Mouse (Mus musculus) stomach, embryonic 15.5 days (tissue): ENCODE measurements around the gene Acot9. TPM values are rescaled to one million over a fixed set of nuclear protein-coding genes. Genes with fewer than 3 reads are reported as not detected.

Experiments used
- ATAC-seq: fragments of 200-750 bp; cut with Nextera tagmentation; 2 replicates; pipeline ENCODE4 v1.8.0; 2017; ENCODE audit warnings: low read depth, moderate number of reproducible peaks, moderate TSS enrichment; ENCODE audit not compliant: insufficient read depth, low FRiP score
- H3K27ac ChIP-seq: fragments of 300-500 bp; sonication (generic); 2 replicates; pipeline ENCODE4 v1.5.1; 2015; ENCODE audit warnings: mild to moderate bottlenecking, inconsistent platforms
- H3K27me3 ChIP-seq: fragments of 300-500 bp; sonication (generic); replicated peaks from 2 replicates; pipeline ENCODE4 v1.6.1; 2015; ENCODE audit warnings: inconsistent platforms
- H3K36me3 ChIP-seq: fragments of 300-500 bp; sonication (generic); 2 replicates; pipeline ENCODE4 v1.6.1; 2015; ENCODE audit warnings: inconsistent platforms
- H3K4me1 ChIP-seq: fragments of 300-500 bp; sonication (generic); 2 replicates; pipeline ENCODE4 v1.6.1; 2015; ENCODE audit warnings: inconsistent platforms
- H3K4me2 ChIP-seq: fragments of 300-500 bp; sonication (generic); 2 replicates; pipeline ENCODE4 v1.6.1; 2015; ENCODE audit warnings: mild to moderate bottlenecking, inconsistent platforms
- H3K4me3 ChIP-seq: fragments of 300-500 bp; sonication (generic); replicated peaks from 2 replicates; pipeline ENCODE4 v1.5.1; 2015; ENCODE audit warnings: inconsistent platforms
- H3K9ac ChIP-seq: fragments of 300-500 bp; sonication (generic); 2 replicates; pipeline ENCODE4 v1.6.1; 2015; ENCODE audit warnings: inconsistent platforms
- H3K9me3 ChIP-seq: fragments of 300-500 bp; sonication (generic); 2 replicates; pipeline ENCODE4 v1.6.1; 2016; ENCODE audit warnings: inconsistent platforms
- WGBS: fragments of 180-500 bp; shearing (Covaris S2); methylation state at CpG from one replicate; pipeline ENCODE4 v1.1.7; 2015; 5-methylcytosine and 5-hydroxymethylcytosine counted together
- polyA plus RNA-seq: library from polyadenylated mRNA; unstranded; fragments of >200 nt; fragmentation: Nextera tagmentation; extraction: Ambion mirVana; gene quantifications from 2 replicates; pipeline ENCODE4 v1.2.1, GENCODE M21; 2015

Gene Acot9
- polyA plus RNA-seq, 1 experiment from 2014 or later, result 35.1 TPM

- peak overlapping the region; percentile 55 for H3K4me3 ChIP-seq
- peak overlapping the region; percentile 42 for H3K4me2 ChIP-seq
- H3K9me3 ChIP-seq, result no peaks in the 10 kb centered on the region
- no peaks in the 10 kb centered on the region for H3K36me3 ChIP-seq
- no peaks in the 10 kb centered on the region for H3K4me1 ChIP-seq
- ATAC-seq, result no peak
- no peaks in the 10 kb centered on the region for H3K27me3 ChIP-seq
- H3K27ac ChIP-seq, result peak overlapping the region; percentile 82; the same call in 1 of the 2 replicates
- 0 out of 2 replicates have a peak overlapping the region, but pooled peaks have one; percentile 16 for H3K9ac ChIP-seq
- 30% methylated on average over 7 of the region's 7 CpGs for WGBS
Observed at GRCm38 (mm10) chrX:155337567-155337904, 75.3 kb downstream of the Acot9 start.

DNA sequence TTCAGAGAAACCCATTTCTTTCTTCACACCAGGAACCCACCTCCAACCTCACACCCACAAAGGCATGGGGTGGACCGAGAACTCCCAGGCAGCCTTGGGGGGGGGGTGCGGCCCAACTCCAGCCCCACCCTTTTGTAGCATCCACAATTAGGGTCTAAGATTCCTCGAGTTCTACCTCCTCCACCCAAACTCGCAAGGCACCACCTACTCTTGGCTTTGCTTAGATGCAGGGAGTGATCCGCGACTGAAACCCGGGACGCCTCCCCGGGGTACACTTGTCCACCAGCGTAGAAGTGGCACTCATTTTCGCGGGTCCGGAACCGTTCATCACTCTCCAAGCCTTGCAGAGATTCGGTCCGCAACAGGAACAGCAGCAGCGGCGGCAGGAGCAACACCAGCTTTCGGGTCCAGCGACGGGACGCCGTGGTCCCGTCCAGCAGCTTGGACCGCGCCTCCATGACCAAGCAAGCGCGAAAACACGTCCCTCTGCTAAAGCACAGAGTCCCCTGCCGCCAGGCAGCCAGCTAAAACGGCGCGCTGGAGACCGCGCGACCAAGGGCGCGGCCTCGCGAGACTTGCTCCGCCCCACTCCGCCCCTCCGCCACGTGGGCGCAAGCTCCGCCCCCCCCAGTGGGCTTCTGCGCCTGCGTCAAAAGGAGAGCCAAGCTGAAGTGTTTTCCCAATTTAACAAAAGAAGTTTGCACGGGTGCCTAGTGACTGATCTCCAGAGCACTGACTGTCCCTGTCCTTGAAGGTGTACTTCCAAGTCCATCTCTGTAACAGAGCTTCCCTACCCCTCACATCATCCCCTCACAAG is 75.9 kb downstream of the Acot9 start:
- peak overlapping the region; percentile 82 for H3K27ac ChIP-seq
- WGBS, result 26% methylated on average over 48 of the region's 49 CpGs
- H3K36me3 ChIP-seq, result no peaks in the 10 kb centered on the region
- H3K4me2 ChIP-seq, result peak overlapping the region; percentile 42
- peak; percentile 95 for ATAC-seq
- H3K9me3 ChIP-seq, result no peaks in the 10 kb centered on the region
- peak overlapping the region; percentile 55 for H3K4me3 ChIP-seq
- H3K9ac ChIP-seq, result peak overlapping the region; percentile 16; the same call in 1 of the 2 replicates
- H3K27me3 ChIP-seq, result no peaks in the 10 kb centered on the region
- no peaks in the 10 kb centered on the region for H3K4me1 ChIP-seq

DNA sequence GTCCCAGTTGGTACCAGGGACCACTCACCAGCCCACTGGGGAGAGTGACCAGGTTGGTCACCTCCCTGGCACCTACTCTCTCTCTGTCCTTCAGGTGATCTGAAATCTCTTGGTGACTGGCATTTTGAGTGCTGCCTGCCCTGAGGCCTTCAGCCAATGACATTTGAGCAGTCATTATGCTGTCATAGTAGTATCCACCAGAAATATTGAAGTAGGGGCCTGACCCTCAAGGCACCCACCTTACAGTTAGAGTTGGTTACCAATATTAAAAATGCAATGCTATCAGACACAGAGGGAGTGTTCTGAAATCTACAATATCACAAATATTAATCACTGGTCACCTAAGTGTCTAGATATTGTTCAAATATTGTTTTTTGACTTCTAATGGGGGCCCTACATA is 78.4 kb downstream of the Acot9 start, which contains the start of gene Prdx4:
TSS of gene Prdx4 (minus strand) at position 101 of the 400 bp plus-strand sequence.
- ATAC-seq, result no peak
- Histone ChIP-seq H3K4me3 (no peak within 1 kb of the TSS), H3K4me2 (no peak within 1 kb of the TSS), H3K9me3 (no peaks in the 10 kb centered on the region), H3K4me1 (no peaks in the 10 kb centered on the region), H3K27ac (no peak within 1 kb of the TSS), H3K36me3 (no peaks in the 10 kb centered on the region), H3K9ac (no peak within 1 kb of the TSS), H3K27me3 (no peaks in the 10 kb centered on the region)

DNA sequence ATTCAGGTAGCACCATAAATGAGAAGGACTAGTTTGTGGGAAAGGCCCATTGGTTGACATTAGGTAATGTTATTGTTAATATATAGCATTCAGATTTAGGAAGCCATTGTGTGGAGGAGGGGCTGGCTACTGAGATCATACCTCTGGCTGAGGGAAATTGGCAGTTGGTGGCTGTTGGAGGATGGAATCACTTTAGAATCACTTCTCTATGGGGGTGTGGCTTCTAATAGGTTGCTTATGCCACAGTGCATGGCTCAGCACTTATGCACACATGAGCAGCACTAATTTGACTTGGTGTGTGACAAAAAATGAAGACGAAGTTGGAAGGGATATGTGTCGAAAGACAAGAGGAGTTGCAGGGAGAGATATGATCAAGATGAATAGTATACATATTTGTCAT is 84.0 kb downstream of the Acot9 start:
- no peak overlapping the region for H3K9ac ChIP-seq
- 85% methylated on average over 2 of the region's 2 CpGs for WGBS
- no peak overlapping the region for H3K4me2 ChIP-seq
- no peak overlapping the region for H3K4me3 ChIP-seq
- H3K27ac ChIP-seq, result no peak overlapping the region
- H3K27me3 ChIP-seq, result no peaks in the 10 kb centered on the region
- H3K36me3 ChIP-seq, result no peaks in the 10 kb centered on the region
- no peaks in the 10 kb centered on the region for H3K4me1 ChIP-seq
- ATAC-seq, result no peak
- no peaks in the 10 kb centered on the region for H3K9me3 ChIP-seq

Other genes starting within 250 kb of the Acot9 start
- gene Magea5, start 199.3 kb upstream of the Acot9 start, polyA plus RNA-seq, result not detected in 2 replicates
- not detected in 2 replicates for gene Magea1, start 172.7 kb upstream of the Acot9 start, polyA plus RNA-seq
- 0.10 TPM in 1 of 2 replicates, not detected in the other for gene Magea2, start 168.8 kb upstream of the Acot9 start, polyA plus RNA-seq
- gene Cldn34b2, start 134.0 kb upstream of the Acot9 start, polyA plus RNA-seq, result not detected in 2 replicates
- 185 and 195 TPM in 2 replicates for gene Sat1, start 46.0 kb upstream of the Acot9 start, polyA plus RNA-seq
- gene Prdx4, start 78.3 kb downstream of the Acot9 start, polyA plus RNA-seq, result 288 and 317 TPM in 2 replicates